Mouse (Mus musculus) cerebellum, adult 2 months (tissue): Measurements from ENCODE around the gene Fam149a.

Experiments
- CTCF ChIP-seq: fragments of 200-500 bp; IDR thresholded peaks from 2 replicates; pipeline ENCODE4 v1.5.1; 2011; ENCODE audit warnings: low read depth, mild to moderate bottlenecking, control low read depth, low read length, moderate library complexity, borderline replicate concordance; ENCODE audit not compliant: insufficient read depth
- POLR2A ChIP-seq: fragments of 200-500 bp; IDR thresholded peaks from 2 replicates; pipeline ENCODE4 v1.6.1; 2011; ENCODE audit warnings: low read length, control low read depth, borderline replicate concordance; ENCODE audit not compliant: insufficient read depth

- TF ChIP-seq POLR2A (no peak), CTCF (no peak)
These were observed 48.6 kb downstream of the Fam149a start for GRCm38 (mm10) chr8:45333493-45333892.
